Mouse (Mus musculus) ES-E14 (cell line): Measurements from ENCODE around the gene Asb4.

Experiments used
- MAFK ChIP-seq: IDR thresholded peaks from 2 replicates; pipeline ENCODE4 v1.6.1; 2014; ENCODE audit warnings: mild to moderate bottlenecking, low read depth, low read length, inconsistent platforms; ENCODE audit not compliant: insufficient read depth
- ZC3H11A ChIP-seq: IDR thresholded peaks from 2 replicates; pipeline ENCODE4 v1.6.1; 2012; ENCODE audit warnings: low read depth, mild to moderate bottlenecking, inconsistent platforms, low read length, borderline replicate concordance
- ZNF384 ChIP-seq: IDR thresholded peaks from 2 replicates; pipeline ENCODE4 v1.6.1; 2012; ENCODE audit warnings: low read depth, low read length, inconsistent platforms

DNA sequence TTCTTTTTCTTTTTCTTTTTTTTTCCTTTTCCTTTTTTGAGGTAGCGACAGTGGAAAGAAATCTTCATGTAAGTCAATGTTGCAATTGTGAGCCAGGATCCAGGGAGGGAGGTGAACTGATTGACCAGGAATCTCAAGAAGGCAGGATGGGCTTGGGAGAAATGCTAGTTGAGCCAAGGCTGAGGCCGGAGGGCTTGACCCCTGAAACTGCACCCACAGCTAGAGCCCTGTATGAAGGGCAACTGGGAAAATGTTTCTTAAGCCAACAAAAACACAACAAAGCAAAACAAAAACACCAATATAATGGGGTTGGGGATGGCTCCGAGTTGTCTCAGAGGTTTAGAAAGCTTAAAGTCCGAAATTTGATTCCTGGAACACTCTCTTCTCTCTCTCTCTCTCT lies 65.2 kb downstream of the Asb4 start:
- TF ChIP-seq ZC3H11A (no peak), ZNF384 (no peak), MAFK (no peak)
